Mouse (Mus musculus): ENCODE measurements at regions not wholly inside any gene's neighbourhood (a gene's known extent, or its start where the extent isn't known, plus 50 kb on each side); places are given as distances from the start of the nearest gene placed in this dataset.
"Not testable (repeated sequence)": the region's sequence is repeated elsewhere in the genome, so short reads cannot be mapped to it uniquely, and the experiment has no call there.

DNA sequence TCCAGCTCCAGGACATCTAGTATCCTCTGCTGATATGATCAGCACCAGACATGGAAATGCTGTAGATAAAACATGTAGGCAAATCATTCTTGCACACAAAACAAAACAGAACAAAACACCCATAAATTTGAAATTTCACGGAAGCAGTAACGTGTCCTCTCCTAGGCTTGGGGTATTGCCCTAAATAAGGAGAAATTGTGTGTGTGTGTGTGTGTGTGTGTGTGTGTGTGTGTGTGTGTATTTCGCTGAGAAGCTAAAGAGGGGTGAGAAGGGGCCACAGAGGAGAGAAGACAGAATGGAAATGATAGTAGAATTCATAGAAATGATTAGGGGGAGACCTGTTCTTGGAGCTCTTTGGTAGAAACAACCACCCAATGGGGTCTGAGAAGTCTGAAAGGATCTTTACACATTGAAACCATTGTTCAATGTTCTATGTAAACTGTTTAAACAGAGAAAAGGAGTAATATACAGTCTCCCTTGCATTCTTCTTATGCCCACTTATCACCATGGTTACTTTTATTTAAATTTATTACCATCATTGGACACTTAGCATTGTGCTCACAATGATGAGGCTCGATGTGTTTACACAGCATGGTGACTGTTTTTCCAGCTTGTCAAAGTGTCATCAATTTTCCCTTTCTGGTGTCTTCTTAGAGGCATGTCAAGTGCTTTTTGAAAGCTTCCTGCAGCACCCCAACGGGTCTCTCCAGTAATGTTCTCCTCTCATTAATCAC lies 317.3 kb upstream of the 4933412E24Rik start:
- no peak for ATAC-seq

DNA sequence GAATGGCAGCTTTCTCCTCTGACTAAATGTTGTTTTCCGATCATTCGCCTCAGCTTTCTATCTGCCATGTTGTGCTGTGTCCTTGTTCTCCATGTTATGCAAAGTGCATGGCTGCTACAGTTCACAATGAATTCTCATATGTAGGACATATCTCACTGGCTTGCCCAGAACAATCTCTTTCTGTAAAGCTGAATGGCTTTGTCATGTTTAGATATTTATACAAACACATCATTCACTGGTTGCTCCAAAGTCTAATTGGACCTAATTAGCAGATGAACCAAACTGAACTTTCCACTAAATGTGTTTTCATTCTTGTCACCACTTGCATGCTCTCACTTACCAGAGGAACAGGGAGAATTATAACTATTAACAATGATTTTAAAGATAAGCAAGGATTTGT lies 301.2 kb upstream of the 4933412E24Rik start:
- no peak for ATAC-seq

DNA sequence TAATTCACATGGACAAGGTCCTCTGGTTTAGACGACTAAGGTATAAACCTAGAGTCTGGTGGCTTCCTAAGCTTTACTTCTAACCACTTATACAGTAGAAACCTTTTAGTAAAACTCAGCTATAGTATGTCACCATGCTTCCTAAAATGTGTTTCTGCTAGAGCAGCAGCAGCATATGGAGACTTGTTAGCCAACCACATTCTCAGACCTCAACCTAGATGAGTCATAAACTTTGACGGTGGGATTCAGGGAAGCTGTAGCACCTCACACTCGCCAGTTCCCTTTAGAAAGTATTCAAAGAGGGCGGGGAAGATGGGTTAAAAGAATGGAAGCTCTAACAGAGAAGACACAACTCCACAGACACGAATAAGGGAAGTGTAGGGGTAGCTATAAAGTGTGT lies 298.8 kb upstream of the 4933412E24Rik start:
- no peak for ATAC-seq

DNA sequence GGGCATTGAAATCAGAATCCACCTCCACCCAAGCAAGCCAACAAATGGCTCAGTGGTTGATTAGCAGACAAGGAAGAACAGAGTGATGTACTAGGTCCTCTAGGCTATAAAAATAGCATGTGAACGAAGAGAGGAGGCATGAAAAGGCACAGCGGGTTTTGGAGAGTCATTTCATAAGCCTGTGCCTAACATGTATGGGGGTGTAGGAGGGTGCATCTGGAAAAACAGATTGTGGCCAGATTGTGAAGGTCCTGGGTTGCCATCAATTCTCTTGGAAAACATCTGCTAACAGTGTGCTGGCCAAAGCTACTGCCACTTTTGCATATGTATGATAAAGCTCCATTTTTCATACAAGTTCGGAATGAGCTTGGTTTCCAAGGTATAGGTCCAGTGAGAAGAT lies 293.5 kb upstream of the 4933412E24Rik start:
- ATAC-seq, result no peak

DNA sequence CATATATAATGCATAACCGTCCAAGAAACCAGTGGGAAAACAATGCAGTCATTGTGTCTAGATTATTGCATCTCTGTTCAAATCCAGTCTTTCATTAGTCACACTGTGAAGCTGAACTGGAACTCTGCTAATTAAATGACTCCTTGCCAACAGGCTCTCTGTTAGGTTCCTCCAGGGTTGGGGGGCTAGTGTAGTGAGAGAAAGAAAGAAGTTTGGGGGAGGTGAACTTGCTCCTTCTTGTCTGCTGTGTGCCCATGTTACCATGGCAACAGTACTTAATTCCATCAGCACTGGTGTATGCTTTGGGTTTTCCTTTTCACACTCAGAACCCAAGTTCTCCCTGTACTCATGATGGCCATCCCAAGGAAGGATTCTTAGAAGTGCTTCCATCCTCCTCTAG lies 292.6 kb upstream of the 4933412E24Rik start:
- ATAC-seq, result no peak

DNA sequence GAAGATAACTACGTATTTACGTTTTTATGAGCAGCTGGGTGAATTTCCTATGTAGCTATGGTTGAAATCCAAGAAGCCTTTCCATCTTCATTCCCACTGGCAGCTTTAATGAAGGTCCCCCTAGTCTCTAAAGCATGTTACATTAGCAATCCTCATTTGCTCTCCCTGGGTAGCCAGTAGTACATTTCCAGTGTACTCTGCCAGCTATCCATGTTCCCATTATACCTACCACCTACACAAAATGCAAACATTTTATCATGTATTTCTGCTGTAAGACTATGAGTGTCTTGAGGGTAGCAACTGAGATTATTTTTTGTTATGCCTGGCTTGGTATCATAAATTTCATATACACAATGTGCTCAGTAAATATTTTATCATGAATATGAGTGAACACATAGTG lies 291.7 kb upstream of the 4933412E24Rik start:
- no peak for ATAC-seq

DNA sequence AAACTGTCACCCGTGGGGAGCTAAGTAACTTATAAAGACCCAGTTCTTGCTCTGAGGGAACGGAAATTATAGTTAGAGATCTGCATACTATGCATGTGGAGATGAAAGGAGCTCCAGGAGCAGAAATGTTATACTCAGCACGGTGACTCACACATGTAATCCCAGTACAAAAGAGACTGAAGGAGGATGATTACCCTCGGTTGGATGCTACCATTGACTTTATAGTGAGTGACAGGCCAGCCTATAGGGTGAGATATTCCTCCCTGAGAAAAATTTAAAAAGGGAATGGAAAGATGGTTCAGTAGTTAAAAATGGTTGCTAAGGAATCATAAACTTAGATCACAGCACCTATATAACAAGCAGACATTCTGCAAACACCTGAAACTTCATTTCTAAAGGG lies 287.1 kb upstream of the 4933412E24Rik start:
- no peak for ATAC-seq

DNA sequence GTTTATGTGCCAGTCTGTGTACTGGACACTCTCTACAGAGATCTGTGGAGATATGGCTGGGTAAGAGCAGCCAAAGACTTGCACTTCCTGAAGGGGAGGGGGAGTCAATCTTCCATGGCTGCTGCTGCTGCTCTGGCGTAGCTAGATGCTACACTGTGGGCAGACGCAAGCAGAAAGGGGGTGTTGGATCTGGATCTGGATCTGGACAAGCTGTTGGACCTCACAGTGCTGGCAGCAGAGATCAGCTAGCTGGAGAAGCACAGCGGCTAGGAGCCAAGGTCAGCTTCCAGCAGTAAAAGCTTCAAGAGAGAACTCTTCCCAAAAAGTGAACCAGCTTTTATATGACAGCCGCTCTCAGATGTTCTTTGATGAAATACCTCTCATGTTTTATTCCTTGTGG lies 285.5 kb upstream of the 4933412E24Rik start:
- no peak for ATAC-seq

DNA sequence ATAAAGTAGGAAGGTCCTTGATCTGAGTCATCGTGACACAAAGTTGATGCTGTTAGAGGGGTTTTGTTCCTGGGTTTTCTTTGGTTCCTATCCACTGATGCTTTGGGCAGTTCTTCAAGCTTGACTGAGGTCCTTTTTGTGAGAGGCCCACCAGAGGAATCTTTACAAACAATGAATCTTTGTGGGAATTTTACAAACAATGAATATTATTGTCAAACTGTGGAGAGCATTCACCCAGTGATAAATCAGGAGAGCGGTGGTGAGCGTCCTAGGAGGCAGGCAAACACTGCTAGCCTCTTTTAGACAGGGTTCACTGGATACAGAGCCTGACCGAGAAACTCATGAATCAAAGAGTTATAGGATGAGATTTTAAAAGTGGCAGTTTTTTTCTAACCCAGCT lies 268.9 kb upstream of the 4933412E24Rik start:
- ATAC-seq, result no peak

DNA sequence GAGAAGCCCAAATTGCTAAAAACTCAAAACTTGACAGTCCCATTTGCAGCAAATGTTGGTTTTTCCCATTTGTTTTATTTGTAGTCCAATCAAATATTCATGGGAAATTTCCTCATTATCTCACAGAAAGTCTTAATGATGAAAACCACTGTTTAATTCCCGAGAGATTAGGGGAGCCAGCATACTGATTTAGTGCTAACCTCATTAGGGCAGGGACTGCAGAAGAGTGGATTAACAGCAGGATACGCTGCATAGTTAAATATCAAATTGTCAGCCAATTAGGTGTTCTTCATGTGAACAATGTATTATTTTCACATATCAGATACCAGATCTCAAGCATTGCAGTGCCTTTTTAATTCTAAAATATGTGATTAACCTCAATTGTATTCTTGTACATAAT lies 264.0 kb upstream of the 4933412E24Rik start:
- no peak for ATAC-seq

DNA sequence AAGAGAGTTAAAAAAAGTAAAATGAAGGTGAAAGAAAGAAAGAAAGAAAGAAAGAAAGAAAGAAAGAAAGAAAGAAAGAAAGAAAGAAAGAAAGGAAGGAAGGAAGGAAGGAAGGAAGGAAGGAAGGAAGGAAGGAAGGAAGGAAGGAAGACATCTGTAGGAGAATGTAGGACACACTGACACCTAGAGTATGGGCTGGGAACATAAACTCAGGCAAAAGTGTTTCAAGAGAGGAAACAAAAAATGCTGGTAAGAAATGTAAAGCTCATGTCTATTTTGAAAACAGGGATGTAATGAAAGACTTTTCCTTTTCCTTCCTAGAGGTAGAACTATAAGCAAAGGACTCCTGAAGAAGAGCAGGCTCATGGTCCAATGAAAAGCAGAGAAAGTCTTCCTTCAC lies 237.2 kb upstream of the 4933412E24Rik start:
- not testable (repeated sequence) for ATAC-seq

DNA sequence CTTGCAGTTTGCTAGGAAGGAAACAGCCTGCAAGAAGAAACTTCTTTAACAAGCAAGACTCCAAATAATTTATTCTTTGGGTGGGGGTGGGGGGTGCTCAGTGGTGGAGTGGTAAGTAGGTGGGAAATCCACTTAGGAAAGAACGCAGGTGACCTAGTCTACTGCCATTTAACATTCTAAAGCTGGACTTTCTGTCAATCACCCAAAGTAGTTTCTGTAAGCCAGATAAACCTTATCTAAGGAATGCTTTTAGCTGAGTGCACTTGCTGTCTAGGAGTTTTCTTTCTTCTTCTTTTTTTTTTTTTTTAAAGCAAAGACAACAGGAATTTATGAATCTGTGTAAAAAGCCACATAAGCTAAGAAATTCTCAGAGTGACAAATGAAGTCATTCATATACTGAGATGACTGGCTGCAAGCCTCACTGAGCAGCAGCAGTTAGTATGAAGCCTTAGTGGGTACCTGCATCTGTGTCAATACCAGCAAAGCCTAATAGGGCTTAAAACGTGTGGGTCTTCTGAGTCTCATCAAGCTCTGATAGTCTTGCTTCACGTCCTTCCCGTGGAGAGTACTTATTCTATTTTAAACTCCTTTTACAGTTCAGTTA lies 210.0 kb upstream of the 4933412E24Rik start:
- ATAC-seq, result no peak

DNA sequence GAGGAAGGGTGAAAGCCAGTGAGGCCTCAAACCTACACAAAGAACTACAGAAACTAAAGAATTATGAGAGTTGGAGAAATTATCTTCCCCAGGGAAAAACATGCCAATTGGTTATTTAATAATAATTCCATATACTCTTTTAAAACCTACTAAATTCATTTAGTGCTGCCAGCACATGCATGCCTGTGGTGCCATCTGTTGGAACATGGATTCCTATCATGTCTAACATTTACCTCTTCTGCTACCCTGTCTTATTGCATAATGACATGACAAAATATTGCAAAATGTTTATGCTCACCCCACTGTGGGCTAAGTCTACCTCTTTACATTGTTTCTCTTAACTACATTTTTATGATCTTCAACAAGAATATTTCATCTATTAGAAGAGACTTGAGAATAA lies 178.7 kb upstream of the 4933412E24Rik start:
- peak; percentile 61 for ATAC-seq

DNA sequence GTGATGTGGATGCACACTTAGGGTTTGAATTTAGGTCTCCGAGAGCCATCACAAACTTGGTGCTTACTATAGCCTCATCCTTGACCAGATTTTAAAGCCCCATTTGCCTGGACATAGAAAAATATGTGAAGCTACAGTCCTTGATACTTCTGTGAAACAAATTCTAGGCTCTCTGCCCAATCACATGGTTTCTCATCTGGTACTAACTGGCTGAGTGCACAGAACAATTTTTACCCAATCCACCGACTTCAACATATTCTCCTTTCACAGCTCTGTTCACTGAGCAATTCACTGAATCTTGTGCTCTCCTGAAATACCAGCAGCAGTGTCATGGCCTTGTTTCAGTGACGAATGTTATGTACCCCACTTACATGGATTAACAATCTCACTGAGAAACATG lies 176.7 kb upstream of the 4933412E24Rik start:
- ATAC-seq, result no peak

DNA sequence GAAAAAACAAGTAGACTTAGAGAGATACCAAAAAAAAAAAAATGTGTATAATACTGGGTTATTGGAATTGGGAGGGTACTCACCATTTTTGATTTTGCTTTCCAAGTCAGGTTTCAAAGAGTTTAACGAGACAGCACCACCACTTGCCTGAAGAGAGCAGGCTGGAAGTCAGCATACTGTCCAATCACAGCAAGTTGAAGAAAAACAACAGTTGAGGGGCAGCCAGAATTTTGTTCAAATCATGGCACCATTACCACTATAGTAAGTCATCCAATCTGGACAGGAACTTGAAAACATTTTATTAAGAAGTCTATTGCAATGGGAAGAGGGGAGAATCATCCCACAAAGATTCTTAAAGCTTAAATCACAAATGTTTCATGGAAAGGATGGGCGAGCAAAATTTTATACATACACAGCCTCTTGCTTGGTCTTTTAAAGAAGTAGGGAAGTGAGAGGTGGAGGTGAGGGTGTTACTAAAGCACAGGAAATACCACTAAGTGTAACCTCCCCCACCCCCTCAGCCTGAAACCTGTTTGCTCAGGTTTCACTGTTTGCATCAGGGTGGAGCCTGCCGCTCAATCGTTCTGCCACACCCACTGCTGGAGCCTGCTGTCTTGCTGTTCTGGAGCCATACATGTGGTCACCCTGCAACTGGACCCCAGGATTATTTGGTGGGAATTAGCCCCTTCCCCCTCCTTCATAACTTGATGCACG lies 170.7 kb upstream of the 4933412E24Rik start:
- ATAC-seq, result peak; percentile 91

DNA sequence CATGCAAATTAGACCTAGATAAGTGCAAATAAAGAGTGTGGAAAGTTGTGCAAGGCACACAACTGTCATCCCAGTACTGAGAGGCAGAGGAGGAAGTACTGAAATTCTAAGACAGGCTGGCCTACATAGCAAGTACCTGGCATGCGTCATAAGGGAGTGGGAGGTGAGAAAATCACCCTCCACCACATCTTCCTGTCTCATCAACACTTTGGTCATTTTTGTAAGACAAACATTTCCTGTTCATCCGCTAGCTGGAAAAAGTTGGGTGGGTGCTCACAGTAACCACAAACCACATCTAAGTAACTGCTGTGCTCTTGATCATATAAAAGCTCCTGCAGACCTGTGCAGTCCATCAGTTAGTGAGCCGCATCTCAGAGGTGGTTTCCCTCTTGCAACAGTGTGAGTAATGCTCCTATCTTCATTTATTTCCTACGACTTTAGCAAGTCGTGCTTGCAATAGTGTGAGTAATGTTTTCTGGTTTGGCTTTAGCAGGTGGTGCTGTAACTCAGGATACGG lies 125.2 kb upstream of the 4933412E24Rik start:
- peak; percentile 90 for ATAC-seq

DNA sequence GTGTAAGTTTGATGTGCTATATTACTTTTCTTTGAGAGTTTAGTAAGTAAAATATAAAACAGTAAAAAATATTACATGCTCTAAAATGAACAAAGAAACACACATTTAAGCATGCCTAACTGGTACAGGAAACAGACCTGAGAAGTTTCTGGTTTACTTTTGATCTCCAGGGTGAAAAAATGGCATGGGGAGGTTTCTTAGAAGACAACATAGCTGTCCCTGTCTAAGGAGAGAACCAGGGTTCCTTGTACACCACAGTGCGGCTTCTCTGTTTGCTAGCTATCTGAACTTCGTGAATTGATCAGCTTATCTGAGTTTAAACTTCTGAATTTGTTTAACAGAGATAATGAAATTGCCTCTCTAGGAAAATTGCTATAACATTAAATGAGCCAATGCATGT lies 120.3 kb upstream of the 4933412E24Rik start:
- peak; percentile 9 for ATAC-seq

DNA sequence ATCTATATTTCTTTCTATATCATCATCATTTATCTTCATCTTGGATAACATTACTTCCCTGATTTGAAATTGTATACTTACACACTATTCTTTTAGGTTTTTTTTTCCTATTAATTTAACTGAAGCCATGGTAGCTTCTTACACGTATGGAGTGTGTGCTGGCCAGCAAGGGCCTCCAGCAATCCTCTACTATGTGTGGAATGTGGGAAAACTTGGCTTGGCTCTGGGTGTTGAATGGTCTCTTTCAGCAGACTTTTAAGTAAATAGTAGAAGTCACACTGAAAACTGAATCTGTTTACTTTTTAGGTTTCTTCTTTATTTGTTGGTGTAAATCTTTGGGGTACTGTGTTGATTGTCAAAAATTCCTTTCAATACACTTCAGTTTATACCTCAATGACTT lies 118.1 kb upstream of the 4933412E24Rik start:
- no peak for ATAC-seq

DNA sequence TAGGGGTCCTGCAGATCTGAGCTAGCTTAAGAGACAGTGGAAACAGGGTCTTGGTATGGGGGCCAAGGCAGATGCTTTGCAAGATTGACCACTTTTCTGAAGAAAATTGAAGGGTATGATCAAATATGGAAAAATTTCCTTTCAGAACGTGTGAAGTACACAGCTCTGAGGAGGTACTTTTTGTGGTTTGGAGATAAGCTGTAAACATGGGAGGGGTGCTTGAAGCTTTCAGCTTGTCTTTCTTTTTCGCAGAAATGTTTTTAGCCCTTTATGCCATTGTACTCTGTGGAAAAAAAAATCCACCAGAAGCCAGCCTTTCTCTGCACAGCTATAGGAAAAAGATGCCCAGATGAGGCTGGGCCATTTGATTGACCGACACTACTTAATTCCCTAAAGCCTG lies 116.3 kb upstream of the 4933412E24Rik start:
- peak; percentile 69 for ATAC-seq

DNA sequence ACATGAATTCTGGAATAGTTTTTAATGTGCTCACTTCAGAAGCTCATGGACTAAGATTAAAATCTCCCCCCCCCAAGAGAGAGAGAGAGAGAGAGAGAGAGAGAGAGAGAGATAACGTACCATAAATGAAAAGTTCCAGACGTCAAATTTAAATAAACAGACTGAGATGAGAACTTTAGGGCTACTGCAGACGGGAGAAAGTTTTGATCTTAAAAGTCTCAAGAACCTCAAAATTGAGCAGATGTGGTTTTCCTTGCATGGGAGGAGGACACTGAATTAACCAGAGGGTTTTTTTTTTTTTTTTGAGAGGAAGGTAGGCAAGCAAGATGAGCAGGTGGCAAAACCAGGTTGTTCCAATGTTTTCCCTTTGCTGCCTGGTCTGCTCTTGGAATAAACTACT lies 108.0 kb upstream of the 4933412E24Rik start:
- no peak for ATAC-seq

DNA sequence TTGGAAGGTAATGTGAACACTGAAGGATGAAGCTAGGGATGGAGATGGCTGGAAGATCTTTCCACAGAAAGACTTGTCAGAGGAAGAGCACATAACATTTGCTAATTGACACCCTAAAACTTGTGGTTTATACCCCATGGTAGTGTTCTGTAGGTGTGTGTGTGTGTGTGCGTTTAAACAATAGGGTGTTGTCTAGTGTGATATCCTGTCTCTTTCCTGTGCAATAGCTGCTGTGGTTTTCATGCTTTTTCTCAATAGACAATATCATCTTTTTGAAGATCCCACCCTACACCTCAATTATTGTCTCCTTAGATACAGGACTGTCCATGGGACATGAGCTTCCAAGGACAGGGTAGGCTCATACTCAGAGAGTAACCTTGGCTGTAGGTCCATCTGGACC lies 103.5 kb upstream of the 4933412E24Rik start:
- ATAC-seq, result peak; percentile 84

DNA sequence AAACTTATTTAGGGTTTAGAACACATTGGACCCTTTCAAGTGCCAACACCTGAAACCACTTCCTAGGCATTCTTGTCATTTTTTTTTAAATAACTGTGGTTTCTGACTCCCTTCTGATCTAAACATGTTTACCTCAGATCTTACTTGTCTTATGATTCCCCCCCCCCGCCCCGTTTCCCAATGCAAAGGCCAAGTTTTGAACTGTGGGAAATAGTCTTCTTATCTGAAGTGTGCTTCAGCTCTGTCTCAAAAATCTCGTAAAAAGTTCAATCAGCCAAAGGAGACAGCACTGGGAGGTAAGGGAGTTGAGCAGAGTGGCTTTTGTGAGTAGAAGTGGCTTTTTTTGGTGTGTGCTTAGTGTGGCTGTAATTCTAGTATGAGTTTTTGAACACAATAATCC lies 95.5 kb upstream of the 4933412E24Rik start:
- peak; percentile 71 for ATAC-seq

DNA sequence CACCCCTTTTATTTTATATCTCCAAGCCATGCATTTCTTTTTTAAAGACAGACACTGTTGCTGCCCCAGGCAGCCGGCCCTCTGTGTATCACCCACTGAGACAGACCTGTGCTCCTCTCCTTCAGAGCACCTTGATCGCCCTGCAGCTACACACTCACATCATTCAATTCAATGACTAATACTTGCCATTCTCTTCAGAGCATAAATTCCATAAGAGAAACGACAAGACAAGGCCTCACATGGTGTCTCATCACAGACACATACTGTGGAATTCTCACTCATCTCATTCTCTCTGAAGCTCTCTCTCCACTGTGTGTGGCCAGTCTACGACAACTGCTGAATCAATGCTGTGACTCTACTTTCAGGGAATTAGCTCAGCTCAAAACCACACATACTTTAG lies 94.6 kb upstream of the 4933412E24Rik start:
- peak; percentile 25 for ATAC-seq

DNA sequence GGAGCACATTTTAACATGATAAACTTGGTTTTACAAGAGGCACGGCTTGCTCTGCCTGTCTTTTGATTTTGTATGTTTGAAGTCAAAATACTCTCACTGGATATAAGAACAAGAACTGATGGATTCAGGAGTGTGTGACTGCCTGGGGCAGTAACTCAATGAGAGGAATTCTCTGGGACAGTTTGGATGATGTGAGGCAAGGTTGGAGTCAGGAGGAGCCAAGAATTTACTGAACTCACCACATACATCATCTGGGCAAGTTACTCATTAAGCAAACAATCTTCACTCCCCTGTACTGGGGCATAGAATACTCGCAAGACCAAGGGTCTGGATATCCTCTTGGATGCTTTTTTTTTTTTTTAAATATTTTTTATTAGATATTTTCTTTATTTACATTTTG lies 87.7 kb upstream of the 4933412E24Rik start:
- ATAC-seq, result no peak
